Mouse (Mus musculus) monocyte, adult 2 months (primary cell): ENCODE results near the gene Kcnk18.

Experiments used
- DNase-seq, 2 experiments: peaks; one replicate each; pipeline ENCODE4 v3.0.0; 2022; ENCODE audit warnings: low spot score in 2 of 2, low read depth in 1 of 2

The Kcnk18 gene

GRCm38 (mm10) chr19:59221131-59221530, 2.1 kb downstream of the Kcnk18 start:
- DNase-seq: no peak

GRCm38 (mm10) chr19:59228376-59228775, 9.4 kb downstream of the Kcnk18 start:
- DNase-seq: no peak

- DNase-seq: no peak
These were observed 13.8 kb downstream of the Kcnk18 start for GRCm38 (mm10) chr19:59232786-59233185.

GRCm38 (mm10) chr19:59235001-59235400, 16.0 kb downstream of the Kcnk18 start:
- no peak for DNase-seq

GRCm38 (mm10) chr19:59236046-59236445, 17.0 kb downstream of the Kcnk18 start:
- no peak for DNase-seq

GRCm38 (mm10) chr19:59238630-59239029, 19.6 kb downstream of the Kcnk18 start:
- DNase-seq: no peak

- peak; percentile 31 to 70 for DNase-seq
These were observed 20.3 kb downstream of the Kcnk18 start for GRCm38 (mm10) chr19:59239124-59239817.

GRCm38 (mm10) chr19:59241987-59242386, 23.0 kb downstream of the Kcnk18 start:
- no peak for DNase-seq

GRCm38 (mm10) chr19:59243057-59243456, 24.0 kb downstream of the Kcnk18 start:
- no peak for DNase-seq

GRCm38 (mm10) chr19:59248144-59248543, 29.1 kb downstream of the Kcnk18 start:
- no peak for DNase-seq

GRCm38 (mm10) chr19:59248553-59249286, 29.7 kb downstream of the Kcnk18 start:
- no peak for DNase-seq

GRCm38 (mm10) chr19:59252651-59253050, 33.6 kb downstream of the Kcnk18 start:
- no peak for DNase-seq

GRCm38 (mm10) chr19:59259633-59260032, 40.6 kb downstream of the Kcnk18 start:
- no peak for DNase-seq

GRCm38 (mm10) chr19:59260718-59261442, 41.9 kb downstream of the Kcnk18 start, which contains the start of gene Slc18a2:
Gene Slc18a2 (plus strand): TSS chr19:59260896.
- no peak for DNase-seq

GRCm38 (mm10) chr19:59261604-59262003, 42.6 kb downstream of the Kcnk18 start:
- DNase-seq: no peak

- DNase-seq: no peak
These were observed 44.2 kb downstream of the Kcnk18 start for GRCm38 (mm10) chr19:59263171-59263570.

- no peak for DNase-seq
These were observed 46.0 kb downstream of the Kcnk18 start for GRCm38 (mm10) chr19:59264838-59265532.

GRCm38 (mm10) chr19:59265907-59266306, 46.9 kb downstream of the Kcnk18 start:
- no peak for DNase-seq

GRCm38 (mm10) chr19:59267417-59267963, 48.5 kb downstream of the Kcnk18 start:
- DNase-seq: no peak

GRCm38 (mm10) chr19:59273190-59273589, 54.2 kb downstream of the Kcnk18 start:
- no peak for DNase-seq

- no peak for DNase-seq
These were observed 57.3 kb downstream of the Kcnk18 start for GRCm38 (mm10) chr19:59276354-59276753.
